Mouse (Mus musculus) urinary bladder, postnatal 36 days (tissue): ENCODE measurements around the gene Tbx20.

ENCODE experiments used
- DNase-seq, 2 experiments: peaks; one replicate each; pipeline ENCODE4 v3.0.0; 2022; ENCODE audit warnings: low spot score in 2 of 2, mixed read lengths in 1 of 2

Tbx20 gene

GRCm38 (mm10) chr9:24774160-24774969, at the start of gene Tbx20:
TSS of gene Tbx20 (minus strand) at chr9:24774303.
- peak; percentile 60 to 62 for DNase-seq

- no peak for DNase-seq
Observed at GRCm38 (mm10) chr9:24818511-24818910, 44.4 kb upstream of the Tbx20 start.

- no peak for DNase-seq
Observed at GRCm38 (mm10) chr9:24812461-24812860, 38.4 kb upstream of the Tbx20 start.

GRCm38 (mm10) chr9:24792110-24792509, 18.0 kb upstream of the Tbx20 start:
- no peak for DNase-seq

- no peak for DNase-seq
Observed at GRCm38 (mm10) chr9:24789396-24789795, 15.3 kb upstream of the Tbx20 start.

GRCm38 (mm10) chr9:24782338-24782737, 8.2 kb upstream of the Tbx20 start:
- DNase-seq: no peak

- DNase-seq: peak in 1 of 2 experiments; percentile 3
Observed at GRCm38 (mm10) chr9:24780929-24781441, 6.9 kb upstream of the Tbx20 start.

GRCm38 (mm10) chr9:24780391-24780928, 6.4 kb upstream of the Tbx20 start:
- DNase-seq: no peak

- no peak for DNase-seq
Observed at GRCm38 (mm10) chr9:24779975-24780374, 5.9 kb upstream of the Tbx20 start.

GRCm38 (mm10) chr9:24778571-24778970, 4.5 kb upstream of the Tbx20 start:
- no peak for DNase-seq

- DNase-seq: no peak
Observed at GRCm38 (mm10) chr9:24777961-24778360, 3.9 kb upstream of the Tbx20 start.

GRCm38 (mm10) chr9:24777176-24777895, 3.2 kb upstream of the Tbx20 start:
- no peak for DNase-seq

GRCm38 (mm10) chr9:24776487-24776886, 2.4 kb upstream of the Tbx20 start:
- no peak for DNase-seq

- no peak for DNase-seq
Observed at GRCm38 (mm10) chr9:24775567-24775966, 1.5 kb upstream of the Tbx20 start.

GRCm38 (mm10) chr9:24775001-24775400, 898 bp upstream of the Tbx20 start:
- no peak for DNase-seq

- DNase-seq: no peak
Observed at GRCm38 (mm10) chr9:24773669-24774068, 434 bp downstream of the Tbx20 start.

- no peak for DNase-seq
Observed at GRCm38 (mm10) chr9:24773171-24773570, 932 bp downstream of the Tbx20 start.

GRCm38 (mm10) chr9:24772431-24773120, 1.5 kb downstream of the Tbx20 start:
- no peak for DNase-seq

GRCm38 (mm10) chr9:24771713-24772112, 2.4 kb downstream of the Tbx20 start:
- no peak for DNase-seq

- DNase-seq: no peak
Observed at GRCm38 (mm10) chr9:24770941-24771405, 3.1 kb downstream of the Tbx20 start.

- DNase-seq: no peak
Observed at GRCm38 (mm10) chr9:24770149-24770940, 3.8 kb downstream of the Tbx20 start.
